Mouse (Mus musculus) heart, adult 2 months (tissue): Measurements from ENCODE around the gene Pias1.

ENCODE experiments used
- EP300 ChIP-seq: fragments of 200-500 bp; IDR thresholded peaks from 2 replicates; pipeline ENCODE4 v1.6.1; 2011; ENCODE audit warnings: low read depth, low read length, control low read depth; ENCODE audit not compliant: insufficient read depth
- POLR2A ChIP-seq: fragments of 200-500 bp; IDR thresholded peaks from 2 replicates; pipeline ENCODE4 v1.6.1; 2011; ENCODE audit warnings: mild to moderate bottlenecking, low read depth, low read length, control low read depth; ENCODE audit not compliant: insufficient read depth

GRCm38 (mm10) chr9:62980162-62980776 is 7.5 kb downstream of the Pias1 start:
- TF ChIP-seq POLR2A (no peak), EP300 (no peak)
